Mouse (Mus musculus): ENCODE data around the gene Dab2ip.

Dab2ip gene

GRCm38 (mm10) chr2:35760867-35761266 lies 202.8 kb downstream of the Dab2ip start:
- no peak for TF ChIP-seq GATA4 (IDR thresholded peaks at IDR 0.05; ENCODE audit: insufficient replicate concordance, low read length)

- TF ChIP-seq GATA4 (IDR thresholded peaks at IDR 0.05; ENCODE audit: insufficient replicate concordance, low read length), result no peak
These were observed 203.4 kb downstream of the Dab2ip start for GRCm38 (mm10) chr2:35761458-35761857.

GRCm38 (mm10) chr2:35763818-35764217 lies 205.8 kb downstream of the Dab2ip start:
- TF ChIP-seq GATA4 (IDR thresholded peaks at IDR 0.05; ENCODE audit: insufficient replicate concordance, low read length), result no peak

- no peak for TF ChIP-seq GATA4 (IDR thresholded peaks at IDR 0.05; ENCODE audit: insufficient replicate concordance, low read length)
These were observed 206.3 kb downstream of the Dab2ip start for GRCm38 (mm10) chr2:35764328-35764727.

- no peak for TF ChIP-seq GATA4 (IDR thresholded peaks at IDR 0.05; ENCODE audit: insufficient replicate concordance, low read length)
These were observed 209.9 kb downstream of the Dab2ip start for GRCm38 (mm10) chr2:35767834-35768537.

- TF ChIP-seq GATA4 (IDR thresholded peaks at IDR 0.05; ENCODE audit: insufficient replicate concordance, low read length), result no peak
These were observed 210.6 kb downstream of the Dab2ip start for GRCm38 (mm10) chr2:35768538-35769238.

GRCm38 (mm10) chr2:35769398-35769797 lies 211.3 kb downstream of the Dab2ip start:
- TF ChIP-seq GATA4 (IDR thresholded peaks at IDR 0.05; ENCODE audit: insufficient replicate concordance, low read length), result no peak

GRCm38 (mm10) chr2:35770541-35770940 lies 212.5 kb downstream of the Dab2ip start:
- TF ChIP-seq GATA4 (IDR thresholded peaks at IDR 0.05; ENCODE audit: insufficient replicate concordance, low read length), result no peak

GRCm38 (mm10) chr2:35775651-35776055 lies 217.6 kb downstream of the Dab2ip start:
- TF ChIP-seq GATA4 (IDR thresholded peaks at IDR 0.05; ENCODE audit: insufficient replicate concordance, low read length), result no peak

- TF ChIP-seq GATA4 (IDR thresholded peaks at IDR 0.05; ENCODE audit: insufficient replicate concordance, low read length), result no peak
These were observed 218.9 kb downstream of the Dab2ip start for GRCm38 (mm10) chr2:35776935-35777334.

- TF ChIP-seq GATA4 (IDR thresholded peaks at IDR 0.05; ENCODE audit: insufficient replicate concordance, low read length), result no peak
These were observed 221.2 kb downstream of the Dab2ip start for GRCm38 (mm10) chr2:35779266-35779665.

All from liver, adult (tissue).